Mouse (Mus musculus) spleen, postnatal 10 days (tissue): Measurements from ENCODE around the gene Il25.
"Not testable (repeated sequence)": the region's sequence is repeated elsewhere in the genome, so short reads cannot be mapped to it uniquely, and the experiment has no call there.

Experiments
- DNase-seq, 2 experiments: peaks; one replicate each; pipeline ENCODE4 v3.0.0; 2021 to 2022; ENCODE audit warnings: low spot score in 2 of 2

Il25 gene

DNA sequence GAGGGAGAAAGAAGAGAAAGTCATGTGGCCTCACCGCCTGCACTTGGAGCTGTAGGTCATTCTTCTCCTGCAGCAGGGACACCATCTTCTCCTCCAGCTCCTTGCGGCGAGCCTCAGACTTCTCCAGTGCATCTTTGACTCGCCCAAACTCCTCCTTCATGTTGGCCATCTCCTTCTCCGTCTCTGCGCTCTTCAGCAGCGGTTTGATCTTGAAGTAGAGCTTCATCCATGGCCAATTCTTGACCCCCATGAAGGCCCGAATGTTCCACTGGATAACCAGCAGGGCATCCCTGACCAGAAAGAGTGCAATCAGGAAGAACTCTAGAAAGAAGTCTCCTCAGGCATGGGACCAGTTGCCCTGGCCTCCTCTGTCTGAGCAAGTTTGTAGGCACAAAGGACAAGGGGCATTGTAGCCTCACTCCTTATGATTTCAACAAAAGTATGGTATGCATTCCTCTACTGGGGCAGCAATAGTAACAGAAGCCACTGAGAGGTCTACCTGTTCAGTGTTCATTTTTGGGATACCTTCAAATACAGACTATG lies 21.2 kb downstream of the Il25 start:
- DNase-seq: no peak

DNA sequence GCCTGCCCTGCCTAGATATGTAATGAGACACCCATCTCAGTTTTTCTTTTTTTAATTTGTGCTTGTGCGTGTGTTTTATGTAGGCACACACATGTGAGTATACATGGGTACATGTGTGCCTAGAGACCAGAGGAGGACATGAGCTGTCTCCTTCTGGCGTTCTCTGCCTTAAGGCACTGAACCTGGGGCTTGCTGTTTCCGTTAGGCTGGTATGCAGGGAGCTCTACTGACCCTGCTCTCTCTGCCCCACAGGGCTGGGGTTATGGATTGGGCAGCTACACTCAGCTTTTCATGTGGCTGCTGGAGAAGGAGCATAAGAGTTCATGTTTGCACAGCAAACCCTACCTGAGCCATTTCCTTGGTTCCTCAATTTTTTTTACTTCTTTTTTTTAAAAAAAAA lies 22.0 kb downstream of the Il25 start:
- DNase-seq: no peak

DNA sequence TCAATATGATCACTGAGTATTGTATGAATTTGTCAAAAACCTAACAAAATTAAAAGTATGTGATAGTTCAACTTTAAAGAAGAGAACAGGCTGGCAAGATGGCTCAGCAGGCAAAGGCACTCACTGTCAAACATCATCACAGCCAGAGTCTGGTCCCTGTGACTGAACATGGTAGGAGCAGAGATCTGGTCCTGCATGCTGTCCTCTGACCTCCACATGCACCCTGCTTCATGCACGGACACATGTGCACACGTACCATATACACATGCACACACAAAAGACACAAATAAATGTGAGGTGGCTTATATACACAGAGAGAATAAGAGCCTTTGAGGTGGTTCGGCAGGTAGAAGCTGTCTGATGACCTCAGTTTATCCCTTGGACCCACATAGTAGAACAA lies 23.0 kb downstream of the Il25 start:
- DNase-seq: no peak

DNA sequence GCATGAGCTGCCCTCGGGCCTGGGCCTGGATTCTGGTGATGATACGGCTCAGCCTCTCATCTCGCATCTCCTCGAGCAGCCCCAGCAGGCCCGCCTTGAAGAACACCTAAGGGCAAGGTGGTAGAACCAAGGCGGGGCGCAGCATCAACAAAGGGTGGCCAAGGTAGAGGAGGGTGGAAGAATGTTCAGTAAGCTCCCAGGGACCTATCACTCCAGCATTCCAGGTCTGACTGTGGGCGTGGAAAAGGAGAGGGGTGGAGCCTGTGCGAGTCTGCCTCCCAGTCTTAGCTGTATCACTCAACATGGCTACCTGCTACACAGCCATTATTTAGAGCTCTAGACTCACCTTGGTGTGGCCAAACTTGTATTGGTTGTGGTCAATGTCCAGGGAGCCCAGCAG lies 24.0 kb downstream of the Il25 start:
- DNase-seq: no peak

DNA sequence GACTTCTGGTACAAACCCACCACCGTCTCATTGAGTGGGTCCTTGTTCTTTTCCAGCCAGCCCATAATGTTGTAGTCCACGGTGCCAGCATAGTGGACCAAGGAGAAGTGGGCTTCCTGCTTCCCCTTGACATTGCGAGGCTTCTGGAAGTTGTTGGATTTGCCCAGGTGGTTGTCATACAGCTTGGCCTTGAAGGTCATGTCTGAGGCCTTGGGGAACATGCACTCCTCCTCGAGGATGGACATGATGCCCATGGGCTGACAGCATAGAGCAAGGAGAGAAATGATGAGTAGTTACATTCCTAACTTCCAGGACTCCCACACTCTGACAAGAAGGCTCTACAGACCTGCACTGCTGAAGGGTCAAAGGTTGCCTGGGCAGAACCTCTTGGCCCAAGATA lies 26.0 kb downstream of the Il25 start:
- no peak for DNase-seq

DNA sequence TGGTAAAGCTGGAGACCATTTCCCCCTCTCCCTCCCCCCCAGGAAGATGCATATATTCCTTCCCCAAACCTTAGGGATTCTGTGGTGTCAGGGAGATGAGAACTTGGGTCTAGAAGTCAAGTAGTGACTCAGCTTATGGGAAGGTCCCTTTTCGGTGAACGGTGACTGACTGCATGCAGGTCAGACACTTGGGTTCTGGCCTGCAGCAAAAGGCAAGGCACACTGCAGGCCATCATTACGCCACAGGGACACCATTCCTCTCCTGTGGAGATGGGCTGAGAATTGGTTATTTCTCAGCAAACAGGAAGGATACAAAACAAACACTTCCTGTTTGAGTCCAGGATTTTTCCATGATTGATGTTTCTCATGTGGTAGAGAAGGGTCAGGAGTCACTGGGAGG lies 26.7 kb downstream of the Il25 start:
- no peak for DNase-seq

DNA sequence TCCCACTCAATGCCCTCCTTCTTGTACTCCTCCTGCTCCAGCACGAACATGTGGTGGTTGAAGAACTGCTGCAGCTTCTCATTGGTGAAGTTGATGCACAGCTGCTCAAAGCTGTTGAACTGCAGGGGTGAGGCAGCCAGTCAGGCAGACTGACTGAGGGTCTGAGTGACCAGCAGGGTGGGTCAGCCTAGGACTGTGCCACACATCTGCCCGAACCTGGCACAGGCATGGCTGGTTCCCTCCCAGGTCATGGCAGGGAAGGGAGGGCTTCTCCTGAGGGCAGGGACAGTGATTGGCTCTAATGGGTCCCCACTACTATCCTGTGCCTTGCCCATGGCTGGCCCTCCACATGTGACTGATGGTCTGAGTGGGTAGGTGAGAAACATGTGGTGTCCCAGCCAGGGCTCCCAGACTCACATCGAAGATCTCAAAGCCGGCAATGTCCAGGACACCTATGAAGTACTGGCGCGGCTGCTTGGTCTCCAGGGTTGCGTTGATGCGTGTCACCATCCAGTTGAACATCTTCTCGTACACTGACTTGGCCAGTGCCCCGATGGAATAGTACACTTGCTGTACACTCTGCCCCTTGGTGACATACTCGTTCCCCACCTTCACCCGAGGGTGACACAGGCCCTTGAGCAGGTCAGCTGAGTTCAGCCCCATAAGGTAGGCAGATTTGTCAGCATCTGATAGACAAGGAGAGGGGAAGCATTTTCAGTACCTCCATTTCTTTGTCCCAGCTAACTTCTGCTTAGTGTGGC lies 27.5 kb downstream of the Il25 start:
- not testable (repeated sequence) for DNase-seq

DNA sequence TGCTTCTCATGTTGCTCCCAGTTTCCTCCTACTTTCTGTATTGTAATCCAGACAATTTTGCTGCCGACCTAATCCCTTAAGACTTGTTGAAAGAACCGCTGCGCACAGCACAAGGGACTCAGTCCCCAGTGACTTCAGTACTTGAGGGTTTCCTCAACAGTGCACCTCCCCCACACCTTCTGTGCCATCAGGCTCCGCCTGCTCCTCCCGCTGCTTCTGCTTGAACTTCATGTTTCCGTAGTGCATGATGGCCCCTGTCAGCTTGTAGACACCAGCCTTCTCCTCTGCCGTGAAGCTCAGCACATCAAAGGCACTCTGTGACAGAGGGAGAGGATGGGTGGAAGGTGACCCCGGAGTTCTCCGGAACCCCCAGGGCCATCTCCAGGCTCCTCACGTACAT lies 28.3 kb downstream of the Il25 start:
- no peak for DNase-seq

DNA sequence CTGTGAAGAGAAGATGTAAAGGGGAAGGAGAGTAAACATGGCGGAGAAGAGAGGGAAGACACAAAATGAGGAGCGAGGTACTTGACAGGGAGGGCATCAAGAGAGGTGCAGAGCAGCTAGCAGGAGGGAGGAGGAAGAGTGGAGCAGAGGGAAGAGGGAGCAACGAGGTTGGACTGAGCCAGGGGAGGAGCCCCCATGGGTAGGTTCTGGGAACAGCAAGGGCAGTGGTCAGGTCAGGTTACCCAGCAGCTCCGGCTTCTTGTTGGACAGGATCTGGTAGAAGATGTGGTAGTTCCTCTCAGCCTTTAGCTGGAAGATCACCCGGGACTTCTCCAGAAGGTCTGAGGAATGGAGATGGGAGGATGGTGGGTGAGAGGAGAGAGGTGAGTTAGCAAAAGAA lies 29.0 kb downstream of the Il25 start:
- DNase-seq: no peak

DNA sequence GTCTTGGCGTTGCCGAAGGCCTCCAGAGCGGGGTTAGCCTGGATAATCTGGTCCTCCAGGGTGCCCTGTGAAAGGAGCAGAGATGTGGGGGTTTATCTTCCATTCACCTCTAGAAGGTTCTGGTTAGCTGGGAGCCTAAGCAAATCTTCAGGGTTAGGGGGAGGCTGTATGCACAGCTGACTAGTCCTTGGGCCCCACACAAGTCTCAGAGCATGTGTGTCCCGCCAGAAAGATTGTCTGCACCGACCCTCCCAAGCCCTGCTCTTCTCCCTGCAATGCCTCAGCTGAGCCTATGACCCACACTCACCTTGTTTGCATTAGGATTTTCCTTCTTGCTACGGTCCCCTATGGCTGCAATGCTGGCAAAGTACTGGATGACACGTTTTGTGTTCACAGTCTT lies 30.2 kb downstream of the Il25 start:
- no peak for DNase-seq

DNA sequence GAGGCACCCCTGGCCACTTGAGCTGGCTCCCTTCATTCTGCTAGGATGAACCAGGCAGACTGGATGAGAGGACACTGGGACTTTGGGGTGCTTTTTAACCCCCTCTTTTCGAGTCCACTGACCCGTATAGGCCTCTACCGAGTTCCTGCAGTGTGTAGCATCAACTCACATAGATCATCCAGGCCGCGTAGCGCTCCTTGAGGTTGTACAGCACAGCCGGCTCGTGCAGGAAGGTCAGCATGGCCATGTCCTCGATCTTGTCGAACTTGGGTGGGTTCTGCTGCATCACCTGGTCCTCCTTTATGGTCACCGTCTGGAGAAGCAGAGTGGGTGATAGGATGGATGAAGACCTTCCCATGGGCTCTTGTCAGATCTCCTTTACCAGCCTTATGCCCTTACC lies 31.2 kb downstream of the Il25 start:
- no peak for DNase-seq

DNA sequence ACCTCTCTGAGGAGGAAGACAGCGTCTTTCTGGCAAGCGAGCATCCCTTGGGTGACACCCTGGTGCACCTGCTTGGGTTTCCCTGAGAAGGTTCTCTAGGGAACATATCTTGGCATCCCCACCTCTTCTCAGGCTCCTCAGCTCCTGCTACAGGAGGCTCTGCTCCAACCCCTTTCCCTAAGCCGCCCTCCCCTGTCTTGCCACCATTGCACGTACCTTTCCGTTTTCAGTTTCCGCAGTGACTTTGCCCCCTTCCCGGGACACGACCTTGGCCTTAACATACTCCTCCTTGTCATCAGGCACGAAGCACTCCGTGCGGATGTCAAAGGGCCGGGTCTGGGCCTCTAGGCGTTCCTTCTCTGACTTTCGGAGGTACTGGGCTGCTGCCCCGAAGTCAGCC lies 32.5 kb downstream of the Il25 start:
- DNase-seq: no peak

DNA sequence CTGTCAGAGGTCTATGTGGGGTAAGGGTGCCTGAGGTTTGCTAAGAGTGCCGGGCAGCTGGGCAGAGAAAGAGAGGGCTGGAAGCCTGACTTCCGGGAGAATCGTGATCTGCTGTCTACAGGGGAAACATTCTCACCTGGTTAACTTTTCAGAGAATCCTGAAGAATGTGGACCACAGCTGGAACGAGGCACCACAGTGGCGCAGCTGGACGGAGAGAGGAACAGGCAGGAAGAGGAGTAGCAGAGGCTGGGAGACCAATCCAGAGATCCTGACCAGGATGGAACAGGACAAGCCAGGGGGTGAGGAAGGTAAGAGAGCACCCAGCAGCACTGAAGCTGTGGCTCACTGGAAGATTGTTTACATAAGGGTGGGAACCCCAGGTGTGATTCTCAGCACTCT lies 33.1 kb downstream of the Il25 start:
- DNase-seq: no peak

DNA sequence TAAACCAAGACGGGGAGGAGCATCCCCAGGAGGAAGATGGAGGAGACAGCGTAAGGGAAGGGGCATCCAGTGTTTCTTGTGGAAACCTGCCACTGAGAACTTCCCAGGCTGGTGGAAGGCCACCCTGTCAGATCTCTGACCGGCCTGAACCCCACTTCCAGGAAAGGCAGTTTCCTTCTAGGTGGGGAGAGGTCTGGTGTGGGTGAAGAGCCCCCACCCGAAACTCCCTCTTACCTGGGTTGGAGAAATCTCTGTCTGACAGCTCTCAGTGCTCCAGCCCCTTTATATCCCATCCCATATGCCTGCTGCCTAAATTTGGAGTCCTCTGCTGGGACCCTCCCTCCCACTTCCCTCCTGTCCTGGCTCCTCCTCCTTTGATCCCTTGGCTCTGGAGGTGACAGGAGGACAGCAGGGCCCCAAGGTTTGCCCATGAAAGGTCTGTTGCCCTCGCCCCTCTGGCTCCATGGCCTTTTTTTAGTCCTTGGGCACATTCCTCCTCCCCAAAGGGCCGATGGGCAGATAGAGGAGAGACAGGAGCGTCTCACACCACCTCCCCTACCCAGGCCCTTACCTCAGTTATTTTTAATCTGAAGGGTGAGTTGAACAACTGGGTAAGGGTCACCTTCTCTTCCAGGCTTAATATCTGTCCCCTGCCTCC lies 34.0 kb downstream of the Il25 start, which contains the start of gene Myh6:
Gene Myh6, minus strand, starts transcription at position 608 of the 658 bp plus-strand sequence.
- no peak for DNase-seq

DNA sequence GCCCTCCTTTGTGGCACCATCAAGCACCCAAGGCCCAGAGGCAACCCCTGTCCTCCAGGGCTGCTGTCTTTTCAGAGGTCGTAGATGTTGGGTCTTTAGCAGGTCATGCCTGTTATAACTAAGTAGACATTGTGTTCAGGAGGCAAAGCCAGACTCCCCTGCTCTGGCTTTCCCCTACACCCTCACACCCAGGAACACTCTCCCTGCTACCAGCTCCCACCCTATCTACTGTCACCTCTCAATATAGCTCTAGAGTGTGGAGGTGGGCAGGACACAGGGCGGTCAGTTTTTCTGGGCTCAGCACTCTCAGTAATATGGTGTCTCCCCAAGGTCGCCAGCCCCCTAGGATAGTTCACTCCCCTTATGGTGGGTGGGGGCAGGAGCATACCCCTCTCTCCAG lies 35.4 kb downstream of the Il25 start:
- no peak for DNase-seq

DNA sequence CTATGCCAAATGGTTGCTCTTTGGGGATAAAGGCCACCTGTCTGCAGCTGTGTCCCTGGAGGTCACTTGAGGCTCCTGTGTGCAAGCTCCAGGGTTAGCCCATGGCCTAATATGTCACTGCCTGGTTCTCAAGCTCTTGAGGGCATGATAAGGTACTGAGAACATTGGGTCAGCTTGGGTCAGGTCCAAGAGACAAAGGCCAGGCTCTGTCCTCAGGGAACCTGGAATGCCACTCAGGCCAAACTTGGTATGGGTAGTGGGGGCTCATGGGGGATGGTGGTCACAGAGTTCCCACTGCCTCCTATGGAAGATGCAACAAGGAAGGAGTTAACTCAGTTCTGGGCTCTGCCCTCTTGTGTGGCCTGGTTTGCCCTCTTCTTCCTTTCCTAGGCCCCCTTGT lies 35.8 kb downstream of the Il25 start:
- DNase-seq: no peak

DNA sequence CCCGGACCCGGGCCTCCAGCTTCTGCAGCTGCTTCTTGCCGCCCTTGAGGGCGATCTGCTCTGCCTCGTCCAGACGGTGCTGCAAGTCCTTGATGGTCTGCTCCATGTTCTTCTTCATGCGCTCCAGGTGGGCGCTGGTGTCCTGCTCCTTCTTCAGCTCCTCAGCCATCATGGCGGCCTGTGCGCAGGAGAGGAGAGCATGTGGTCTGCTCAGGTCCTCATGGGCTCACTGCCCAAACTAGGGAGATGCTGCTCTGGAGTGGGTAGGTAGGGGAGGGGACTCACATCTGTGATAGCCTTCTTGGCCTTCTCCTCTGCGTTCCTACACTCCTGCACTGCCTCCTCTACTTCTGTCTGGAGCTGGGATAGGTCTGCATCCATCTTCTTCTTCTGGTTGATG lies 40.3 kb downstream of the Il25 start:
- not testable (repeated sequence) for DNase-seq

DNA sequence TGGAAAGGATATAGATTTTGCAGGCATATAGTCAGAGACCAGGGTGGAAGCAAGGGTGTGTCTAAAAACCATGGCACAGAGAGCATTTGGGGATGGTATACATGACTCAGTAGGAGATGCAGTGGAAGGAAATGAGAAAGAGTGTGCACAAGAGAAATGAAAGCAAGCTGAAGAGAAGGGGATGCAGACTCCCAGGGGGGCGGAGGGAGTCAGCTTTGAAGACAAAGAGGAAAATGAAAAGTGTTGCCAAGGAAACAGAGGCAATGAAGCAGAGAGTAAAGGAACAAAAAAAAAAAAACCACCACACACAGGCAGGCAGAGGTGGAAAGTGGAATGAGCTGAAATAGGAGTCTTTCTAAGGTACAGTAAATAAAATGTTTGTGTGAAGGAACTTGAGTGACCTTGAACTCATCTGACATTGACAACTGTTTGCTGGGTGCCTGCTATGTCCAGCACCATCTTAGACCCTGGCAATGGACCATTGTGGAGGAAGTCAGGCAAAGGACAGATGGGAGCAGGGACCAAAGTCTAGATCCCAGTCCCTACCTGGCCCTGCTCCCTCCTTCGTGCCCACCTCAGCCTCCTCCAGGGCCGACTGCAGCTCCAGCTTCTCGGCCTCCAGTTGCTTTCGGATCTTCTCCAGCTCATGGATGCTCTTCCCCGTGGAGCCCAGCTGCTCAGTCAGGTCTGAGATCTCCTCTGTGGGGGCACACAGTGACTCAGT lies 41.7 kb downstream of the Il25 start:
- DNase-seq: no peak

DNA sequence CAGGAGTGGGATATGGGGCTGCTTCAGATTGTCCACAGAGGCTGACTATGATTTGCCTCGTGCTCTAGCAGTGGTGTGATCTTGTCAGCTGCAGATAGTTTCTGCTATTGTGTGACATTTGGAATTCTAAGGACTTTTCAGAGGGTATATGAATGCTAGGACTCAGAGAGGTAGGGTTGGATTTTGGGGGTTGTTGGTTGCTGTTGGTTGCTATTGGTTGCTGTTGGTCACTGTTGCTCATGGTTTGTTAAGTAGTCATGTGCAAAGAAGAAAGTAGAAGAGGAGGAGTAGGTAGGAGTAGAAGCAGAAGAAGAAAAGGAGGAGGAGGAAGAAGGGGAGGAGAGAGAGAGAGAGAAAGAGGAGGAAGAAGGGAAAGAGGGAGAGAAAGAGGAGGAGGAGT lies 44.1 kb downstream of the Il25 start, which contains the start of gene Gm17428:
Gene Gm17428, plus strand, starts transcription at position 301 of the 400 bp plus-strand sequence.
- DNase-seq: no peak

DNA sequence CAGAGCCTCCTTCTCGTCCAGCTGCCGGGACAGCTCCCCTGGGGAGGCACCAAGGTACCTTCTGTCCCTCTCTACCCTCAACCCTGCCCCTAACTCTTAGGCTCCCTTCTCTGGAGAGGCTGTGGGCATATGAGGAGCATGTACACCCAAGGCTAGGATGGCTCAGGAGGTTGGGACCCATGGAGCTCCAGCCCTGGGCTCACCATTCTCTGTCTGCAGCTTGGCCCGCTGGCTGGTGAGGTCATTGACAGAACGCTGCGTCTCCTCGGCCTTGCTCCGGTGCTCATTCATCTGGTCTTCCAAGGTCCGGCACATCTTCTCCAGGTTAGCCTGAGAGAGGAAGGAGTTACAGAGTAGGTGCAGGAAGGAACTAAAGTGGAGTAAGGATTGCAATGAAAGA lies 46.2 kb downstream of the Il25 start:
- DNase-seq: no peak

DNA sequence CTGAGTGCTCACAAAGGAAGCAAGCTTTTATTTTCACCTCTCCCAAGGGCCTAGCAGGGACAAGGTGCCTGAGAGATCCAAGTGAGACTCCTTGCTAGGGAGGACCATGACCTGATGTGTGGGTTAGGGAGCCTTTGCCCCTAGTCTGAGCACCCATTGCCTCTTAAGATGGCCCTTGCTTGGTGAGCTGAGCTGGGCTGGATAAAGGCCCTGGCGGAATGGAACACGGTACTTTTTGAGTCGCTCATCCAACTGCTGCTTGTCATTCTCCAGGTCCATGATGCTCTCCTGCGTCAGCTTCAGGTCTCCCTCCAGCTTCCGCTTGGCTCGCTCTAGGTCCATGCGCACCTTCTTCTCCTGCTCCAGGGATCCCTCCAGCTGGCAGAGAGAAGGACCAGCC lies 49.4 kb downstream of the Il25 start:
- DNase-seq: no peak
